Mouse (Mus musculus): ENCODE data around the gene AA986860. TPM values are rescaled to one million over a fixed set of nuclear protein-coding genes. Genes with fewer than 3 reads are reported as not detected.
A peak's percentile ranks its signal among the peaks of the same experiment; 100 is the strongest.

The AA986860 gene
- polyA plus RNA-seq (2012; rRNA removed) = 25.6 and 35.4 TPM in 2 replicates

DNA sequence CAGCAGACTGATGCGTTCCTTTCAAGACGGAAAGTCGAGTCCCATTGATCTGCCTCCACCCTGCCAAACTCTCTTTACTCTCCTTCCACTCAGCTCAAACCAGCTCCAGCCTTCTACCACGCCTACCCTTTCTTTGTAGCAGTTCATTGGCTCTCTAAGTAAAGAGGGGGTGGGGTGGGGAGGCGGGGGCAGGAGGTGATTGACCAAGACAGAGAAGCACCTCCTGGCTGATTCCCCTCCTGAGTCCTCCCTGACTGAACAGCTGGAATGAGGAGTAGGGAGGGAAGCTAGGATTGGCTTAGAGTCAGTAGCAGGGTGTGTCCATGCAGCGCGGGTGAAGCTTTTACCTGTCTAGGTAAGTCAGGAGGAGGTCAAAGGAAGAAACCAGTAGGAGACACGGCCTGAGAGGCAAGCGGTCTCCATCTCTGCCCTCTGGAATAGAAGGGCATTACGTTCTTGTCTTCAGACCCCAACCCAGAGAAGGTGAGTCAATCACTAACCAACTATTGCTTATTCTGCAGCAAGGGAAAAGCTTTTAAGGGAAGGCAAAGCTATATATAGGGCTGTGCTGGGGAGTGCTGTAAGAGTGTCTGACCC is at the start of gene AA986860:
Gene AA986860, plus strand, starts transcription at position 236 of the 597 bp plus-strand sequence.
- peaks cover 4% of the 10 kb centered on the region; the same call in 1 of the 2 replicates for H3K4me1 ChIP-seq (ENCODE audit: control insufficient read depth, insufficient read depth, low read length)
- H3K4me3 ChIP-seq (replicated peaks; ENCODE audit: extremely low read depth, low read depth, low read length) = peak within 1 kb of the TSS; percentile 78
- peak; percentile 66 for DNase-seq
- 20% methylated on average over 10 of the region's 10 CpGs for WGBS
- TF ChIP-seq POLR2A (IDR thresholded peaks at IDR 0.05; ENCODE audit: borderline replicate concordance, extremely low read depth, low read depth, low read length) (peak; percentile 69; the same call in 1 of the 2 replicates), CTCF (IDR thresholded peaks at IDR 0.05; ENCODE audit: insufficient read depth, low read length) (no peak)

DNA sequence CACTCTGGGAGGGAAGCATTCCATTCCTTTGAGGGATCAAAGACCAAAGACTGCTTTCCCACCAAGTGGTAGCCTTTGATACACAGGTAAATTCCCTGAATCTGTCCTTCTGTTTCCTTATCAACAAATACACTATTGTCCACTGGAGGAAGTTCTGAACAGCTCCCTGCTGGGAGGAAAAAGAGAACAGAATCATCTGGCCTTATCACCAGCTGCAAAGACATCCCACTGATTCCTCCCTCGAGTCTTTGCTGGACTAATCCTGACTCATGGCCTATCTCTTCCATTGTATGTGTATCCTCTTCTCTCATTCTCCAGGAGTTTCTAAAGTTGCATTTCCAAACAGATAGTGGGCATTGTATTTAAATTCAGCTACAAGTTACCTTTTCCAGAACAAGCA is 47.9 kb upstream of the AA986860 start:
- Histone ChIP-seq H3K4me1 (ENCODE audit: control insufficient read depth, insufficient read depth, low read length) (no peaks in the 10 kb centered on the region), H3K4me3 (replicated peaks; ENCODE audit: extremely low read depth, low read depth, low read length) (no peak overlapping the region)
- WGBS = 27% methylated on average over 1 of the region's 1 CpGs
- no peak for DNase-seq
- TF ChIP-seq CTCF (IDR thresholded peaks at IDR 0.05; ENCODE audit: insufficient read depth, low read length) = no peak
- no peak for TF ChIP-seq POLR2A (IDR thresholded peaks at IDR 0.05; ENCODE audit: borderline replicate concordance, extremely low read depth, low read depth, low read length)

DNA sequence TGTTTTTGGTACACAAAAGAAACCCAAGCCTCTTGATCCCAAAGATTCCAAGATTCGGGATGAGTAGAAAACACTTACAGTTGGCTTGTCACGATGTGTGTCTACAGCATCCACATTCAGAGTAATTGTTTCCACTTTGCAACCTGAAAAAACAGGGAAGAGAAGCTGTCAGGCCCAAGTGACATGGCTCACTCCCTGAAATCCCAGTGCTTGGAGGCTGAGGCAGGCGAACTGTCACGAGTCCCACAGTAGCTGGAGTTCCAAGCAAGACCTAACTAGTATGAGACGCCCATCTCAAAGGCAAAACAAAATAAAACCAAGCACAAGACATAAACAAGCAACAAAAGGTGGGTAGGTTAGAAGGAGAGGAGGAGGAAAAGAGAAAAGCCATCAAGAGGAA is 33.2 kb upstream of the AA986860 start:
- H3K4me3 ChIP-seq (replicated peaks; ENCODE audit: extremely low read depth, low read depth, low read length) = no peak overlapping the region
- no peak for TF ChIP-seq POLR2A (IDR thresholded peaks at IDR 0.05; ENCODE audit: borderline replicate concordance, extremely low read depth, low read depth, low read length)
- no peak for TF ChIP-seq CTCF (IDR thresholded peaks at IDR 0.05; ENCODE audit: insufficient read depth, low read length)
- no peaks in the 10 kb centered on the region; the same call in 1 of the 2 replicates for H3K4me1 ChIP-seq (ENCODE audit: control insufficient read depth, insufficient read depth, low read length)
- WGBS = 93% methylated on average over 5 of the region's 5 CpGs
- DNase-seq = no peak

DNA sequence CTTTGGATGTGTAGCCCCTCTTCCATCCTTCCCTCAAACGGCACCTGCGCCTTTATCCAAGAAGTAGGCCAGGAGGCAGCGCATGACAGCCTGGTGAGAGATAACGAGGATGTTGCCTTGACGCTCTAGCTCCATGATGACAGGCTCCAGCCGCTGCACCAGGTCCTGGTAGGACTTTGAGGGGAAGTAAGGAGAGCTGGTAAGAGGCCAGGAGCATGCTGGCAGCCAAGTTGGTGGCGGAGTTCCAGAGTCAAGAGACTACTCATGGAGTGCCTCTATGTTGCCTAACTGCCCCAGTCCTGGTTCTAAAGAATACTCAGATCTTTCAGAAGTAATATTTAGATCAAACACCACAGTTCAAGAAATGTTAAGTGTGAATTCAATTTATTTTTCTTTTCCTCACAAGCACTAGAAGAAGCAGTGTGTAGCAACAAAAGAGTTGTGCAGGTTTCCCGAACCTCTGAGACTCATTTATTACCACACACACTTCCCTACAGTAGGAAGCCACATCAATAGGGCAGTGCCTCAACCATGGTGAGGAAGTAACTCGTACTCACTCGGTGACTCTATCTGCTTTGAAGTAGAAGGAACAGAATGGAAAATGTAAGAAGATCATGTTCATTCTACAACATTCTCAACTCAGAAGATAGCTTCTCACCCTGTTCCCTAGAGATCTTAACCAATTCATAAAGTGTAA is 31.7 kb upstream of the AA986860 start:
- peak; percentile 79 for DNase-seq
- Histone ChIP-seq H3K4me3 (replicated peaks; ENCODE audit: extremely low read depth, low read depth, low read length) (no peak overlapping the region), H3K4me1 (ENCODE audit: control insufficient read depth, insufficient read depth, low read length) (no peaks in the 10 kb centered on the region; the same call in 1 of the 2 replicates)
- no peak for TF ChIP-seq POLR2A (IDR thresholded peaks at IDR 0.05; ENCODE audit: borderline replicate concordance, extremely low read depth, low read depth, low read length)
- TF ChIP-seq CTCF (IDR thresholded peaks at IDR 0.05; ENCODE audit: insufficient read depth, low read length) = no peak
- 69% methylated on average over 10 of the region's 10 CpGs for WGBS

DNA sequence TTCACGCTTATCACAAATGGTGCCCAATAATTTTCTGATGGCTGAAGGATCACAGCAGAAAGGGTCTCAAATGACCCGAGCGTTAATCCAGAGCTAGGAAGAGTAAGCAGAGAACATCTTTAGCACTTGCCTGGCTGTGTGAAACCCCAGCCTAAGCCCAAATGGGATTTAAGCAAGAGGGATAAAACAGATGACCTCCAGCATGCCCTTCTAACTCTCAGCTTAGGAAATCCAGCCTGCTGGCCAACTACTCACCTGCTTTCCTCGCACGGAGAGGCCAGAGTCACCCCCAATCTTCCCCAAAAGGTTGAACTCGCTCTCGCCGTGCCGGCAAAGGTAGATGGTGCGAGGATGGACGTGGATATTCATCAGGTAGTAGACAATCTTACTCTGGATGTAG is 29.8 kb upstream of the AA986860 start:
- H3K4me3 ChIP-seq (replicated peaks; ENCODE audit: extremely low read depth, low read depth, low read length) = no peak overlapping the region
- 96% methylated on average over 11 of the region's 11 CpGs for WGBS
- TF ChIP-seq POLR2A (IDR thresholded peaks at IDR 0.05; ENCODE audit: borderline replicate concordance, extremely low read depth, low read depth, low read length) = no peak
- no peak for TF ChIP-seq CTCF (IDR thresholded peaks at IDR 0.05; ENCODE audit: insufficient read depth, low read length)

DNA sequence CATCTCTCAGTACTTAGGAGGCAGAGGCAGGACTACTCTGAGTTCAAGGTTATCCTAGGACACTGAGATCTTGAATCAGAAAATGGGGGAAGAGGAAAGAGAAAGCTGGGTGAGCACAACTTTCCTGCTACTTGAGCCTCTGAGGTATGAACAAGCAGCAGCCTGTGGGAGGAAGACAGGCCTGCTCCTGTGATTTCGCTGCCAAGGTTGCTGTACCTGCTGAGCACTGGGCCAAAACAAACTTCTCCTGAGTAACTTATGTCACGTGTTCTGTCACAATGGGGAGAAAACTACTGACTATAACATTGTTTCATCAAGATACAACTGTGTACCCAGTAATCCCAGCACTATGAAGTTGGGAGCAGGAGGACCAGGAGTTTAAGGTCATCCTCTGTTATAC is 28.2 kb upstream of the AA986860 start:
- peak; percentile 33 for DNase-seq
- TF ChIP-seq CTCF (IDR thresholded peaks at IDR 0.05; ENCODE audit: insufficient read depth, low read length) (no peak), POLR2A (IDR thresholded peaks at IDR 0.05; ENCODE audit: borderline replicate concordance, extremely low read depth, low read depth, low read length) (no peak)
- Histone ChIP-seq H3K4me1 (ENCODE audit: control insufficient read depth, insufficient read depth, low read length) (no peaks in the 10 kb centered on the region; the same call in 1 of the 2 replicates), H3K4me3 (replicated peaks; ENCODE audit: extremely low read depth, low read depth, low read length) (no peak overlapping the region)
- 76% methylated on average over 2 of the region's 2 CpGs for WGBS

More for the DNA sequence above, 29.8 kb upstream of the AA986860 start:
- DNase-seq = no peak
- H3K4me1 ChIP-seq (ENCODE audit: control insufficient read depth, insufficient read depth, low read length) = no peaks in the 10 kb centered on the region; the same call in 1 of the 2 replicates

DNA sequence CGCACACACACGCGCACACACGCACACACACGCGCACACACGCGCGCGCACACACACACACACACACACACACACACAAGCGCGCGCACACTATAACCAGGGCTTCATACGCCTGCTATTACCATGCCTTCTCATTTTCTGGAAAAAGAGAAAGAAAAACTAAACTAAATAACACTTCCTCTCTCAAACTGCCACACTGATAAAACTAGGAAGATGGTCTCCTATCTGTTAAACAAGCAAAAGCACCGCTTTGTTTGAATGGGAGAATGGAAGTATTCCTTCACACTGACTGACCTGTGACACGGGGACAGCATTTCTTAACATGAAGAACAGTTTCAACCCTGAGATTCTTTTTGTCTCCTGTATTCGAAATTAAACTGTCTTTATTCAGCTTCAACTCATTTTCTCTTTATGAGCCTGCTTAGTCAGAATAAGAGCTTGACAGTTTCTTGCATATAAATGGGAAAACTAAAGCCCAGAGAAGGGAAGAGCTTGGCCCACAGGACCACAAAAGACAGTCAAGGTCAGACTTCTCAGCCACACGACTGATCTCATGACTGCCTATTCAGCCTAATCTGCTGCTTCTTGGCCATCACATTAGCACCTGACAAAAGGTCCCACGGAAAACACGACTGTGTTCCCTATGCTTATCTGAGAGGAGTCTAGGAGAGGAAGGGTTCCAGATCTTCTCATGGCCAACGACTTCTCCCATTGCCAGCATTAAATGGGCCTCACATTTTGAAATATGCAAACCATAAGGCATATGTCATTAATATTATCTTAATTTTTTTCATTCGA is 21.3 kb upstream of the AA986860 start:
- DNase-seq = no peak
- Histone ChIP-seq H3K4me1 (ENCODE audit: control insufficient read depth, insufficient read depth, low read length) (no peaks in the 10 kb centered on the region; the same call in 1 of the 2 replicates), H3K4me3 (replicated peaks; ENCODE audit: extremely low read depth, low read depth, low read length) (no peak overlapping the region)
- 88% methylated on average over 22 of the region's 22 CpGs for WGBS
- TF ChIP-seq POLR2A (IDR thresholded peaks at IDR 0.05; ENCODE audit: borderline replicate concordance, extremely low read depth, low read depth, low read length) (no peak), CTCF (IDR thresholded peaks at IDR 0.05; ENCODE audit: insufficient read depth, low read length) (no peak)

DNA sequence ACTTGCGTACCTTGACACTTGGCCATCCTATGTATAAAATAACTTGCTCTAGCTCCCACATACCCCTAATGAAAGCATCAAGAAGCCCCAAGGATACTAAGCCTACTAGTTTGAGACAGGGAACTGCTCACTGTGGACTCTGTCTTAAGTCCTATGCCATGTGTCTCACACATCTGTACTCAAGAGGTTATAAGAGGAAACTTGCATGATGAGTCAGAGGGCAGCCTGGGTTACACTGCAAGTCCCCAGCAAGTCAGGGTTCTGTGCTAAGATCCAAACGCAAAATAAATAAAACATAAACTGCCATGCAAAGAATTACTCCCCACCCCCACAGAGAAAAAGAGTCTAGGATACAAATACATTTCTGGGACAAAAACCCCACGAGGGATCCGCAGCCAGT is 17.7 kb upstream of the AA986860 start:
- Histone ChIP-seq H3K4me1 (ENCODE audit: control insufficient read depth, insufficient read depth, low read length) (peaks cover 4% of the 10 kb centered on the region; the same call in 1 of the 2 replicates), H3K4me3 (replicated peaks; ENCODE audit: extremely low read depth, low read depth, low read length) (no peak overlapping the region)
- DNase-seq = no peak
- TF ChIP-seq POLR2A (IDR thresholded peaks at IDR 0.05; ENCODE audit: borderline replicate concordance, extremely low read depth, low read depth, low read length) = no peak
- no peak for TF ChIP-seq CTCF (IDR thresholded peaks at IDR 0.05; ENCODE audit: insufficient read depth, low read length)
- WGBS = 79% methylated on average over 4 of the region's 4 CpGs

DNA sequence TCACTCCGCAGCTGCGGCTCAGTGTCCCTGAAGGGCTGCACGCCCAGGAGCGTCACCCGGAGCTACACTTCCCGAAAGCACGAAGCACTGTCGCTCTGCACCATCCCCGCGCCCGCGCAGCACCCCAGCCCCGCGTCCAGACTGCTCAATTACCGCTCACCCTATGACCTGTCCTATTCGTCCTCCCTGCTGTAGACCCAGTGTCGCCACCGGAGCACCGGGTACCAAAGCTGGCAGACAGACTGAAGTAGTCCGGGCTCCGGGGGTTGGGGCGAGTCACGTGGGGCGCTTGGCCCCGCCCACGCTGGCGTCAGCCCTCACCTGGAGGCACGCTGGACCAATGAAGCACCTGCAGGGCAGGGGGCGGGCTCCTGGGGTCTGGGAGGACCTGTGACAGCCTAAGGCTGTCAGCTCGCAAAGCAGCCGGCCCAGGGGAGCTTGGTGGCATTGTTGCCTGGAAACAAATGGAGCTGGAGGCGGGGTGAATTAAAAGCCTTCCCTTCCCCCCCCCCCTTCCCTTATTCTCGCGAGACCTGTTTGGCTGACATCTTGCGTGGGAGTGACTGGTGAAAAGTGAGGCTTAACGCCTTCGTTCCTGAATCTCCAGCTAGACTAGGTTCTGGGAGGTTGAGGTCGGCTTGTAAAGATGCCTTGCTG is 16.1 kb upstream of the AA986860 start, which contains the start of gene Gm29427:
Gene Gm29427, minus strand, starts transcription at position 239 of the 657 bp plus-strand sequence.
- DNase-seq = peak; percentile 97
- Histone ChIP-seq H3K4me1 (ENCODE audit: control insufficient read depth, insufficient read depth, low read length) (peaks cover 5% of the 10 kb centered on the region; the same call in 1 of the 2 replicates), H3K4me3 (replicated peaks; ENCODE audit: extremely low read depth, low read depth, low read length) (peak within 1 kb of the TSS; percentile 93)
- no peak for TF ChIP-seq CTCF (IDR thresholded peaks at IDR 0.05; ENCODE audit: insufficient read depth, low read length)
- peak; percentile 75; the same call in 1 of the 2 replicates for TF ChIP-seq POLR2A (IDR thresholded peaks at IDR 0.05; ENCODE audit: borderline replicate concordance, extremely low read depth, low read depth, low read length)
- WGBS = 1% methylated on average over 38 of the region's 38 CpGs
